Mouse (Mus musculus) heart, postnatal 0 days (tissue): ENCODE measurements around the gene Rnf150. TPM values are rescaled to one million over a fixed set of nuclear protein-coding genes. Genes with fewer than 3 reads are reported as not detected.

Source experiments
- ATAC-seq: fragments of 200-750 bp; cut with Nextera tagmentation; 2 replicates; pipeline ENCODE4 v1.8.0; 2017; ENCODE audit warnings: low read depth, moderate number of reproducible peaks, moderate library complexity; ENCODE audit not compliant: insufficient read depth
- DNase-seq: peaks from one replicate; pipeline ENCODE4 v3.0.0-alpha.2; 2016; ENCODE audit warnings: low spot score
- H3K27ac ChIP-seq: fragments of 300-500 bp; sonication (generic); 2 replicates; pipeline ENCODE4 v1.5.1; 2014; ENCODE audit warnings: low read depth, mild to moderate bottlenecking
- H3K27me3 ChIP-seq: fragments of 300-500 bp; sonication (generic); 2 replicates; pipeline ENCODE4 v1.6.1; 2014; ENCODE audit warnings: low read length, mixed read lengths; ENCODE audit not compliant: control insufficient read depth, insufficient read depth
- H3K36me3 ChIP-seq: fragments of 300-500 bp; sonication (generic); replicated peaks from 2 replicates; pipeline ENCODE4 v1.6.1; 2014; ENCODE audit warnings: low read length, mixed read lengths; ENCODE audit not compliant: control insufficient read depth, insufficient read depth
- H3K4me1 ChIP-seq: fragments of 300-500 bp; sonication (generic); 2 replicates; pipeline ENCODE4 v1.6.1; 2014; ENCODE audit warnings: antibody characterized with exemption; ENCODE audit not compliant: control insufficient read depth, insufficient read depth
- H3K4me2 ChIP-seq: fragments of 300-500 bp; sonication (generic); 2 replicates; pipeline ENCODE4 v1.6.1; 2014; ENCODE audit warnings: low read depth, mild to moderate bottlenecking, low read length, moderate library complexity
- H3K4me3 ChIP-seq: fragments of 300-500 bp; sonication (generic); 2 replicates; pipeline ENCODE4 v1.5.1; 2014; ENCODE audit warnings: low read depth, low read length
- H3K9ac ChIP-seq: fragments of 300-500 bp; sonication (generic); replicated peaks from 2 replicates; pipeline ENCODE4 v1.6.1; 2014; ENCODE audit warnings: low read depth, low read length, mixed read lengths
- H3K9me3 ChIP-seq: fragments of 300-500 bp; sonication (generic); replicated peaks from 2 replicates; pipeline ENCODE4 v1.6.1; 2016; ENCODE audit warnings: low read length; ENCODE audit not compliant: control insufficient read depth
- CTCF ChIP-seq: IDR thresholded peaks from 2 replicates; pipeline ENCODE4 v1.5.1; 2016; ENCODE audit warnings: antibody characterized with exemption, control low read depth, low read depth
- EP300 ChIP-seq: IDR thresholded peaks from 2 replicates; pipeline ENCODE4 v1.6.1; 2016; ENCODE audit warnings: antibody characterized with exemption, low read depth
- WGBS: fragments of 180-500 bp; shearing (Covaris S2); extraction: QIAGEN DNeasy Blood & Tissue Kit; methylation state at CpG from one replicate; pipeline ENCODE4 v1.1.7; 2014; 5-methylcytosine and 5-hydroxymethylcytosine counted together
- polyA plus RNA-seq: library from polyadenylated mRNA; unstranded; fragments of >200 nt; fragmentation: Nextera tagmentation; extraction: Ambion mirVana; gene quantifications from 2 replicates; pipeline ENCODE4 v1.2.1, GENCODE M21; 2015
- total RNA-seq: library from RNA; depleted of rRNA; stranded (reverse); fragments of >200 nt; gene quantifications from 2 replicates; pipeline ENCODE4 v1.2.3, GENCODE M21; 2014; ENCODE audit warnings: low replicate concordance

The Rnf150 gene
- total and polyA plus RNA-seq, 2 experiments from 2014 or later: 0.75 to 3.5 TPM

DNA sequence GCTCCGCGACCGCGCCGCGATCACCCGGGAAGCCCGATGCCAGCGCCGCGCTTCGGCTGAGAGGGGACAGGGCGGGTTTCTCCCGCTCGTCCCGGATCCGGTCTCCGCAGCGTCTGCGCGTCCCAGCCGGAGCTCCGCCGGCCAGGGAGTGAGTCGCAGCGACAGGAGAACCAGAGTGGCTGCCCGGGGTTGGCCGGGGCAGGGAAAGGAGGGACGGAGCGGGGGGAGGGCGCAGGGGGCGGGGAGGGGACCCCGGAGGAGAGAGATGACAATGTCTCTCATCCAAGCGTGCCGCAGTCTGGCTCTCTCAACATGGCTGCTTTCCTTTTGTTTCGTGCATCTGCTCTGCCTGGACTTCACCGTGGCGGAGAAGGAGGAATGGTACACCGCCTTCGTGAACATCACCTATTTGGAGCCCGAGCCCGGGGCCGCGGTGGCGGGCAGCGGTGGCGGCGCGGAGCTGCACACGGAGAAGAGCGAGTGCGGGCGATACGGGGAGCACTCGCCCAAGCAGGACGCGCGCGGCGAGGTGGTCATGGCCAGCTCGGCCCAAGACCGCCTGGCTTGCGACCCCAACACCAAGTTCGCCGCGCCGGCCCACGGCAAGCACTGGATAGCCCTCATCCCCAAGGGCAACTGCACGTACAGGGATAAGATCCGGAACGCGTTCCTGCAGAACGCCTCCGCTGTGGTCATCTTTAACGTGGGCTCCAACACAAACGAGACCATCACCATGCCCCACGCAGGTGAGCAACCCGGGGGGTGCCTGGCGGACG, 777 bp downstream of the Rnf150 start:
- Histone ChIP-seq H3K4me1 (no peaks in the 10 kb centered on the region; the same call in 1 of the 2 replicates), H3K9me3 (no peaks in the 10 kb centered on the region), H3K27ac (peak overlapping the region; percentile 83), H3K4me2 (peak overlapping the region; percentile 95), H3K9ac (peak overlapping the region; percentile 90), H3K36me3 (no peaks in the 10 kb centered on the region), H3K4me3 (peak overlapping the region; percentile 93), H3K27me3 (no peaks in the 10 kb centered on the region)
- 2% methylated on average over 77 of the region's 80 CpGs for WGBS
- TF ChIP-seq CTCF (no peak), EP300 (no peak)
- DNase-seq (peak; percentile 29), ATAC-seq (peak; percentile 85)

DNA sequence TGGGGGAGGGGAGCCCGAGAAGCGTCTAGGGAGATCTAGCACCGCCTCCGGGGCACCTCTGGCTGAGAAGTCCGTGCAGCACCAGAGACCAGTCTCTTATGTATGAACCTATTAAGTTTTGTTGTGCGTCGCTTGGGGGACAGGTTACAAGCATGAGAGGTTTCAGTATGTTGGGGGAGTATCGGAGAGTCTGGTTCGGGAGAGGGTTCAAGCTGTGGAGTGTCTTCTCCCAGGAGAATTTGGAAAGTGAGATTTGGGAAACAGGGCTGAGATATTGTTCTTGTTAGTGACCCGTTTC, 1.3 kb downstream of the Rnf150 start:
- no peak overlapping the region for H3K27ac ChIP-seq
- 2% methylated on average over 10 of the region's 10 CpGs for WGBS
- peak; percentile 22; the same call in 1 of the 2 replicates for ATAC-seq

DNA sequence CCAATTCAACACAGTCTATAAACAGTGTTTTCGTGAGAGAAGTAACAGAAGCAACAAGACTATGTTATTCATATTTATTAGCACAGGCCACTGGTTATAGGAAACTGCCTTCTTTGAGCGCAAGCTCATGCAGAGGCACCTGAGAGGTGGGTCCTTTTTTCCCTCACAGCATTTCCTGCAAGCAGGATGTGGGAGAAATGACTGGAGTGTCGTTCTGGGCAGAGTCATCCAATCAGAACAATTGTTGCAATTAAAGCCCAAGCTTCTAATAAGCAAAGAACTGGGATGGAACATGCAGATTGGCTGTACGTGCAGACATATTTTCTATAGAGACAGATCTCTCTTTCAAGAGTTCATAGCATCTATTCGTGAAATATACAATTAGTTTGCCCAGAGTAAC, 2.1 kb downstream of the Rnf150 start:
- H3K4me1 ChIP-seq: no peaks in the 10 kb centered on the region; the same call in 1 of the 2 replicates
- no peaks in the 10 kb centered on the region for H3K27me3 ChIP-seq
- peak overlapping the region; percentile 93 for H3K4me3 ChIP-seq
- WGBS: 64% methylated on average over 5 of the region's 5 CpGs
- ATAC-seq: no peak
- no peak overlapping the region for H3K27ac ChIP-seq
- H3K9me3 ChIP-seq: no peaks in the 10 kb centered on the region
- peak overlapping the region; percentile 95 for H3K4me2 ChIP-seq
- TF ChIP-seq EP300 (no peak), CTCF (no peak)
- DNase-seq: no peak
- H3K36me3 ChIP-seq: no peaks in the 10 kb centered on the region
- no peak overlapping the region for H3K9ac ChIP-seq

More for the DNA sequence above, 1.3 kb downstream of the Rnf150 start:
- TF ChIP-seq EP300: no peak
- TF ChIP-seq CTCF: no peak
- peak; percentile 20 for DNase-seq
- Histone ChIP-seq H3K36me3 (no peaks in the 10 kb centered on the region), H3K4me2 (peak overlapping the region; percentile 95), H3K27me3 (no peaks in the 10 kb centered on the region), H3K4me1 (no peaks in the 10 kb centered on the region; the same call in 1 of the 2 replicates), H3K9ac (peak overlapping the region; percentile 90), H3K9me3 (no peaks in the 10 kb centered on the region), H3K4me3 (peak overlapping the region; percentile 93)

DNA sequence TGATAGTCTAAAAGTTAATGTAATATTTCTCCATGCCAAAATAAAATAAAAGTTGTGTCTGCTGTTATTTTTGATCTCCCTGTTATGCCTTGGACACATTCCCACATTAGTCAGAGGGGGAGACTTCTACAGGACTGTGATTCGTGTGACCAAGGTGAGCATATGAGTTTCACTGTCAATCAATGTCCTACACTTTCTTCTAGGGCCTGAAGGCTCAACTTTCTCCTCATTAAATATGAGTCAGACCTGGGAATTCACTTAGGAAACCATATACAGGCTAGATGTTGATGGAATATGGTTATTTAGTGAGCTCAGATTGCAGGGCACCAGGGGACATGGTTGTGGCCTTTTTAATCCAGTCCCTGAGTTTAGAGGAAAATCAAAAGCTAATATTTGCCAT, 3.1 kb downstream of the Rnf150 start:
- TF ChIP-seq CTCF (no peak), EP300 (no peak)
- 41% methylated on average over 1 of the region's 1 CpGs for WGBS
- H3K4me2 ChIP-seq: no peak overlapping the region

DNA sequence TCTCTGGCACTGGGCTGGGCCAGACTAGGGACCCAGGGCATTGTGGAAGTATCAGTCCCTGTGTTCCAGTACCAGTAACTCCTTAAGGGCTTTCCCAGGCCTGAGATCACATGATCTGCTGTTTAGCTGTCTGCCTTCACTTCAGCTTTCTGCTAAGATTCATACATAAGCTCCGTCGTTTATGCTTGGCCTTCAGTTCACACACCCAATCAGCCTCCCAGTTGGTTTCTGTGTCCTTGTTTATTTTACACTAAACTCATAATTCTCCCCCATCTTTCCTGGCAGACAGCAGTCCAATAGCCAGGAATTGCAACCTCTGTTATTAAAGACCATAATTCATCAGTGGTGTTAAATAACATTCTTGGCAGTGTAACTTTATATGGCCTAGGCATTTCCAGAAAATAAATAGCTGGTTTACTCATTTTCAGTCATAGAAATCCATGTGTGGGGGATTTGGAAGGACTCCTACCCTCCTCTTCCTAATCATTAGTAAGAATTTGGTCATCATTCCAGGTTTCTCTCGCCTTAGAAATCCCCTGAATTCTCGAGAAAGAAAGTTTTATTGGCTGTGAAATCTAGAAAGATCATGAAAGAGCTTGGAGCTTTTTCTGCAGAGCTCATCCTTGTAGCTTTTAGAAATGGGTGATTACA, 7.8 kb downstream of the Rnf150 start:
- Histone ChIP-seq H3K9me3 (no peaks in the 10 kb centered on the region), H3K27ac (no peak overlapping the region), H3K4me3 (no peak overlapping the region), H3K36me3 (no peaks in the 10 kb centered on the region), H3K27me3 (no peaks in the 10 kb centered on the region), H3K4me1 (peaks cover 16% of the 10 kb centered on the region), H3K9ac (no peak overlapping the region), H3K4me2 (no peak overlapping the region)
- ATAC-seq: no peak
- no peak for DNase-seq
- no peak for TF ChIP-seq CTCF
- TF ChIP-seq EP300: no peak
- WGBS: 78% methylated on average over 4 of the region's 4 CpGs

More for the DNA sequence above, 3.1 kb downstream of the Rnf150 start:
- H3K27me3 ChIP-seq: no peaks in the 10 kb centered on the region
- H3K9ac ChIP-seq: no peak overlapping the region
- H3K27ac ChIP-seq: no peak overlapping the region
- H3K4me1 ChIP-seq: peaks cover 5% of the 10 kb centered on the region; the same call in 1 of the 2 replicates
- ATAC-seq: no peak
- H3K36me3 ChIP-seq: no peaks in the 10 kb centered on the region
- DNase-seq: no peak
- H3K4me3 ChIP-seq: no peak overlapping the region
- H3K9me3 ChIP-seq: no peaks in the 10 kb centered on the region
